Mouse (Mus musculus): Measurements from ENCODE around the gene Cinp. TPM values are rescaled to one million over a fixed set of nuclear protein-coding genes. Genes with fewer than 3 reads are reported as not detected.
"Not testable (repeated sequence)": the region's sequence is repeated elsewhere in the genome, so short reads cannot be mapped to it uniquely, and the experiment has no call there.

Gene Cinp
- total RNA-seq, 1 experiment from 2014 or later, result 27.8 TPM

DNA sequence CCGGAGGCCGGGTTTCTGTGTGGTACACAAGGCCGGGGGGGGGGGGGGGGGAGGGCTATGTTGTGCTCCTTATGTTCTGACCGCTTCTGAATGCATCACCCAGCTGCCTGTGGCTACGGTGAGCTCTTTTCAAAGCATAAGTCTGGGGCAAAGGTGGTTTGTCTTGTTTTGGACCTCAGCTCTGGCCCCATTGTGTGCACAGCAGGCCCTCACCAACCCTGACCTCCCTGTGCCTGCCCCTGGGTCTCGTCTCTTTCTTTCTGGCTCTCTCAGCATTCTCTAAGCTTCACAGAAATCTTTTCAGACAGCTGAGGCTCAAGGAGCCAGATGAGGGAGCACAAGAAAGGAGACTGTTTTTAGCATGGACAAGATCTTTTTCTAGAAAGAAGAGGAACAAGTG, 23.4 kb downstream of the Cinp start:
- ATAC-seq (replicated peaks; ENCODE audit: insufficient number of reproducible peaks, low FRiP score, low TSS enrichment, poor library complexity, severe bottlenecking), result no peak

DNA sequence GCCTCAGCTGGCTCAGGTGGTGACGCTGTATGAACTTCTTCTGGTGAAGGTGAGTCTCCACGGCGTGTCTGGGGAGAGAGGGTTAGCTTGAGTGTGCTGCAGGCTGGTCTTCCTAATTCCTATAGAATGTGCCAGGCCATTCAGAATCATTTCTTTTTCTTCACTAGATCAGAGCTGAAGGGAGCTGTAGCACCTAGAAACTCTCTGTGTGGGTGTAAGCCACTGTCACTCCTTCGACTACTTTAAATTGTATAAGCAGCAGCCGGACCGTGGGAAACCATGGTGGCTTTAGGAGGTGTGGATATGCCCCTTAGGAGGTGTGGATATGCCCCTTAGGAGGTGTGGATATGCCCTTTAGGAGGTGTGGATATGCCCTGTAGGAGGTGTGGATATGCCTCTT, 24.9 kb downstream of the Cinp start:
- ATAC-seq (replicated peaks; ENCODE audit: insufficient number of reproducible peaks, low FRiP score, low TSS enrichment, poor library complexity, severe bottlenecking), result no peak

DNA sequence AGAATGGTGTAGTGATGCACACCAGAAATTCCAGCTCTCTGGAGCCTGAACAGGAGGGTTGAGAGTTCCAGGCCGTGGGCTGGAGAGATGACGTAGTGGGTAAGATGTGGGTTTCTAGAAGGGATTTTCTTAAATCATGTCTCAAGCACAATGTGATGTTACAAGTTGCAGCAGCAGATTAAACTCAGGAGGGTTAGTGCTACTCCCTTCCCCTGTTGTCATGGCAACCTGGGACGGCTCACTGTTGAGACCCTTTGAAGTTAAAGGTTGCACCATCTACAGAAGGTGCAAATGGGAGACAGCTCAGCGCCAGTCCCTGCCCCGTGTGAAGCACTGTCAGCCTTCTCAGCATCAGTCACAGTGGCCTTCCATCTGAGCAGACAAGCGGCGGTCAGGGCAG, 27.7 kb downstream of the Cinp start:
- ATAC-seq (replicated peaks; ENCODE audit: insufficient number of reproducible peaks, low FRiP score, low TSS enrichment, poor library complexity, severe bottlenecking), result no peak

DNA sequence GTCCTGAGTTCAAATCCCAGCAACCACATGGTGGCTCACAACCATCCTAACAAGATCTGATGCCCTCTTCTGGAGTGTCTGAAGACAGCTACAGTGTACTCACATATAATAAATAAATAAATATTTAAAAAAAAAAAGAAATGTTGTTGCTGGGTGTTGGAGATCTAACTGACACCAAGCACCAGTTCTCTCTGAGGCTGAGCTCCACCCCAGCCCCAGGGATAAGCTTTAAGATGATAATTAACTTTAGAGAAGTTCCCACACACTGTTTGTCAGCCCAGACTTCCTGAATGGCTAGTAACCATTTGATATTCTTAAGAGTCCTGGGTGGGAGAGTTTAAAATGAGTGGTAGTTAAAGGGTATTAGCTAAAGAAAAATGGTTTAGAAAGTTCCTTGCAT, 28.7 kb downstream of the Cinp start:
- no peak for ATAC-seq (replicated peaks; ENCODE audit: insufficient number of reproducible peaks, low FRiP score, low TSS enrichment, poor library complexity, severe bottlenecking)

DNA sequence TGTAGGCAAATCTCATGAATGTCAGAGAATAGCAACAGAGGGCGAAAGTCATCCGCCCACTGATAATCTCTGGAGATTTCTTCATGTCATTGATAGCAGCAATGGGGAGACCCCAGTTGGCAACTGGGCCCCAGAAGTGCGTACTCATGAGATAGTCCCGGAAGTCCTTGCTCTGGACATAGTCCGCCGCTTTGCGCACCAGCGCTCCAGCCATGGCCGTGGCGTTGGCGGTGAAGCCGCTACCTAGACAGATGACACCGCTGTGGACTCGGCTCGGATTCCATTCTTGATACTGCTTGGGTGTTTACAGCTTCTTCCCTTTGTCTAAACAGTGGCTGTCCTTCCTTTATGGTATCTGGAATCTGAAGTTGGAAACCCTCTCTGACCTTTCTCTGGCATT, 30.3 kb downstream of the Cinp start:
- not testable (repeated sequence) for ATAC-seq (replicated peaks; ENCODE audit: insufficient number of reproducible peaks, low FRiP score, low TSS enrichment, poor library complexity, severe bottlenecking)

DNA sequence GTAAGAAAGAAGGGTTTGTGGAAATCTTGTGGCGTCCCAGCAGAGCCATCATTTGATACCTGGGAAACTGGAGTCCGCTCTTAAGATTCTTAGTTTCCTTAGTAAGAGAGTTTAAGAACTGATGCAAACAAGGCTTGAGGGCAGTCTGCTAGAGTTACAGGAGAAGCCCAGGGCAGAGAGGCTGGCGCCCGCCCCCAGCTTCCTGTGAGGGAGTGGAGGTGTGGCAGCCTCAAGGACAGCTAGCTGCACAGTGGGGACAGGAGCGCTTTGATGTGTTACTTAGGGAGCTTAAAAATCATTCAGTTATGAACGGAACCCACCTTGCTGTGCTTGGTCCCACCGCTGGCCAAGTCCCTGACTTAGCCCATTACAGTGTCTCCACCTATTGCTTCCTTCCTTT, 31.7 kb downstream of the Cinp start:
- no peak for ATAC-seq (replicated peaks; ENCODE audit: insufficient number of reproducible peaks, low FRiP score, low TSS enrichment, poor library complexity, severe bottlenecking)

DNA sequence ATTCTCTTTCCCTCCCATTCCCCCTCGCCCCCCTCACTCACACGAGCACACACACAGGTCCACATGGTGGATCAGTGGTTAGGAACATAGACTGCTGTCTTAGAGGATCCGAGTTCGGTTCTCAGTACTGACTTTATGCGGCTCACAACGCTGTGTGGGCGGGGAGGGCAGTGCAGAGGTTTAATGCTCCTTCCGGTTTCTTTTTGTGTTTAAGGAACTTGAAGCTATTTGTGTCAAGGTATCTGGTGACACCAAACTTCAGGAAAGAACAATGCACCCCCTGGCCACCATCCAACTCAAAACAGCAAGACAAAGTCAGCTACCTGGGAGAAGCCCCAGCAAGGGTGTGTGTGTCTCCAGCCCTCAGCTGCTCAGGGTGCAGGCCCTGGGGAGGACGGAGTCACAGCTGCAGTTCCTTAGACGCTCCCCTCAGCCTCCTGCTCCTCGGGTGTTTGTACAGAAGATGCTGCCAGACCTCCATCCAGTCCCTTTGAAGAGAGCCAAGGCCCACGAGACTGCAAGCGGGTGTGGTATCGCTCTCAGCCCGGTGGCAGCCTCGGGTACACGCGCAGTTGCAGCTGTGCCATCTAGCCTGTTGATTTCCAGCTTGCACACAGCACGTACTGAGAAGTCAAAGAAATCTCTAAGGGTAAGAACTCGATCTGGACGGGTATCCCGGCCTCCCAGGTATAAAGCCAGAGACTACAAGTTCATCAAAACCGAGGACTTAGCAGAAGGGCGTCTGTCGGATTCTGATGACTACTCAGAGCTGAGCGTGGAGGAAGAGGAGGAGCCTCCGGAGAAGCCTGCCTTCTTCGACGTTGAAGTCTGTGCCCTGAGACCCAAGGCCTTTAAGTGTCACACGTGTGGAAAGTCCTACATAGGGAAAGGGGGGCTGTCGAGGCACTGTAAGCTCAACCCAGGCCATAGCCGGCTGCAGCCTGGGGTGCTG, 33.9 kb downstream of the Cinp start:
- ATAC-seq (replicated peaks; ENCODE audit: insufficient number of reproducible peaks, low FRiP score, low TSS enrichment, poor library complexity, severe bottlenecking), result peak; percentile 24

DNA sequence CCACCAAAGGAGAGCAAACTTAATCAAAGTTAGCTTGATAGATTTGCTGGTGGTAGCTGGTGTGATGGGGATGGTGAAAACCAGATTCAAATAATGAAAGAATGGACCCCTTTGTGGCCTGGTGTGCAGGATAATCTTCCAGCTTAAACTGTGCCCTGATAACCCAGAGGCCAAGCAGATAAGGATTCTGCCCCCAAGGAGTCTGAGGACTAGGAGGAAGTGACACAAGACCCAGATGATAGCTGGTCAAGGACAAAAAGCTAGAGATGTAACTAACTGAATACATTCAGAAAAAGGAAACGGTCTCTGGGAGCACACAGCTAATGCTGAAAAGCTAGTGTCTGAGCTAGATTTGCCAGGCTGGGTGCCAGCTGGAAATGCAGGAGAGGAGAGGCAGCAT, 37.0 kb downstream of the Cinp start:
- no peak for ATAC-seq (replicated peaks; ENCODE audit: insufficient number of reproducible peaks, low FRiP score, low TSS enrichment, poor library complexity, severe bottlenecking)

DNA sequence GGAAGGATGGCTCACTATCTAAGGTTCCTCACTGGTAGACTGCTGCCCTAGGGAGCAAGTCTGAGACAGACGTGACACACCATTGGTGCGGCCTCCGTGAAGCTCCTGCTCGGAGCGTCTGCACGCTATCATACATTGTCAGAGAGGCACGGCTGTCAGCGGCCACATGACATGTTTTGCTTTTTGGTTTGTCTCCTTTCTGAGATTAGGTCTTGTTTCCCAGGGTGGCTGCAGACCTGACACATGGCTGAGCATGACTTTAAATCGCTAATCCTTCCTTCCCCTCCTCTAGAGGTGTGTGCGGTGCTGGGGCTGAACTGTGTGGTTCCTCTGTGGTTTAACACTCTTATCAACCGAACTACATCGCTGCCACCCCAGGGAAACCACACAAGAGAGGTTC, 37.5 kb downstream of the Cinp start:
- ATAC-seq (replicated peaks; ENCODE audit: insufficient number of reproducible peaks, low FRiP score, low TSS enrichment, poor library complexity, severe bottlenecking), result 0 out of 2 replicates have a peak, but pooled peaks have one; percentile 2

DNA sequence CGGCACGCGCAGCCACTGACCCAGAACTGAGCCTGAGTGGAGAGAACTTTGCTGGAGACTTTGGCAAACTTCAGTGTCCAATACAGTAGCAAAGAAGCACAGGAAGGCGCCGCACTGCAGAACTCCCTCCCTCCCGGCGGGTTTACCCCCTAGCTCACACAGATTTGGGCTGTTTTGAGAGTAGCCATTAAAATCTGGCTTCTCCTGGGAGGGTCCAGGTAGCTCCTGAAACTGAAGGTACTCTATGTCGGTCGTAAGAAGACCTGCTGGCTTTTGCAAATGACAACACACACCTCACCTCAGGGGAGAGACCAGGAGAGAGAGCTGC, 38.1 kb downstream of the Cinp start:
- no peak for ATAC-seq (replicated peaks; ENCODE audit: insufficient number of reproducible peaks, low FRiP score, low TSS enrichment, poor library complexity, severe bottlenecking)

DNA sequence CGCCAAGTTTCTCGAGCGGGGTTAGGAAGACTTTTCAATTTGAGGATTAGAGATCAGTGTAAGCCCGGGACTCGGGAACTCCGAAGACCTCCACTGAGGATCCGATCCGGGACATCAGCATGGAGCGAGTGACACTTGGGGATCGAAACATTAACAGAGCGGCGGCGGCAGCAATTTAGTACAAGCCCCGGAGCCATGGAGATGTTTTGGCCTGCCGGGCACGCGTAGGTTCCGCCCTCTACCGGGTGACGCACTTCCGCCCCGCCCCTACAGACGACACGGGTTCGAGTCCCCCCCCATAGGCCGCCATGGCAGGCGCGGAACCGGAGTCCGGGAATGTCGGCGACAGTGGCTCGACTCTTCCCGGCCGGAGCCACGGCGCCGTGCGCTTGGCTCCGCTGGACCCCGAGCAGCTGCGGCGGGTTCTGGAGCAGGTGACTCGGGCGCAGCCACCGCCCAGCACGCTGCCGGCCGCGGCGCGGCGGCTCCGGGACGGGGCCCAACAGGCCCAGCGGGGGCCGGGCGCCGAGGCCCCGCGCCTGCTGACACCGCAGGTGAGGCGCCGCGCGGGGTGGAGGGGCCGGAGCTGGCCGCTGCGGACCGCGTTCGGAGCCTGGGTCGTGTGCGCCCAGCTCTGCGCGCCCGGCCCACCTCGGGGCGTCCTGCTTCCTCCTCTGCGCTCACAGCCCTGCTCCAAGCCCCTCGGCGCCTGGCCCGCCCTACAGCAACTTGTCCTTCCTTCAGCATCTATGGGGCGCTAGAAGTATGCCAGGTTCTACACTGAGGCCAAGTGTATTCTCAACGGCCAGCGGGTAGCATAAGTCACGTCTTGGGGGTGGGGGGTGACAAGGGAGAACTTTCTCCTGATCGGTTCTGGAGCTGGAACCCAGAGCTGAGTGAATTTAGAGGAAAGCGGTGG, 38.7 kb downstream of the Cinp start, which contains the start of gene Zfp839:
Gene Zfp839 (plus strand): TSS at position 244 of the 919 bp plus-strand sequence.
- ATAC-seq (replicated peaks; ENCODE audit: insufficient number of reproducible peaks, low FRiP score, low TSS enrichment, poor library complexity, severe bottlenecking), result peak; percentile 55

DNA sequence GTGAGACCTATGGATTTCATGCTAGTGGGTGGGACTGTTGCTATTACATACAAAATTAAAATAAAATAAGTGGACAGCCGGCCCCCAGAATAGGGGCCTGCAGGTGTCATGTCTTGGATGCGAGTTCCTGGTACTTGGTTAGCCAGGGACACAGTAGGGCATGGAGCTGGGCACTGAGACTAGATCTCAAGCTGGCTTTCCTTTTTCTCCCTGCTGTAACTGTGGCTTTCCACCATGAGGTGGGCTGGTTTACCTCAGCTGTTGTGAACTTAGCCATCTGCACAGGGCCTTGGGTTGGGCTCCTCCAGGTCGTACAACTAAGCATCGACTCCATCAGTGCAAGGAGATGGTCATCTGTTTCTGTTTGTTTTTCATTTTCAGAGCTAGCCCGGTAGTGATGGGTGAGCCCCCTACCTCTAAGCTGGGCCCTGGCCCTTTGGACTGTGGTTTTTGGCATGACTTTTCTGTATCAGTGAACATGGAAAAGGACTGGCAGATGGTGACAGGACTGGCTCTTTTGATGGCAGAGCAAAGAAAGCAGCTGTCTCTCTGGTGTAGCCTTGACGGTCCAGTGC, 42.7 kb downstream of the Cinp start:
- no peak for ATAC-seq (replicated peaks; ENCODE audit: insufficient number of reproducible peaks, low FRiP score, low TSS enrichment, poor library complexity, severe bottlenecking)

DNA sequence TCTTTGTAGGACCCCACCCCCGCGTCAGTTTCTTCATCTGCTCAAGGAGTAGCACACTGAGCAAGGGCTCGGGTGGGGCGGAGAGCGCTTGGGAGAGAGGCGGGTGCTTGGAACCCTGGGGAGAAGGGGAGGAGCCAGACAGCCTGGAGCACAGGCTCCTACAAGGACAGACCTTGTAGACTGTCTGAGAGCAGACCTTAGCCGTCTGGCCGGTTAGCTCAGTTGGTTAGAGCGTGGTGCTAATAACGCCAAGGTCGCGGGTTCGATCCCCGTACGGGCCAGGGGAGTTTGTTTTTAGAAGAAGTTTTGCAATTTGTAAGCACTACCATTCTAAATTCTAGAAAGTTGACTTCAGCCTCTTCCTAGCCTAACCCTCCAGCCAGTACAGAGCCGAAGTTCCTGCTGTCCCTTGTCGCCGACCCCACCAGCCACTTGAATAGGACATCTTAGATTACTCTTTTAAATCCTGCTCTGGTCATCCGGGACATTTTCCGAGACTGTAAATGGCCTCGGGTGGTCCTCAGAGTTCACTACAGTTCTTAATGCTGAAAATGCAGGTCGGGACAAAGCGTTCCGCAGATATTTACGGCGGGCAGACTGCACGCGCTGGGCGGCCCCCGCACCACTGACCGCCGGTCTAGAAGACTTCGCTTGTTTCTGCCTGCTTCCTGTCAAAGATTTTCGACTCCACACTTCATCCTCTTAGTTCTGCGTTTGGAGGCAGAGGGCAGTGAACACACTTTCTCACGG, 43.6 kb downstream of the Cinp start:
- peak; percentile 71 for ATAC-seq (replicated peaks; ENCODE audit: insufficient number of reproducible peaks, low FRiP score, low TSS enrichment, poor library complexity, severe bottlenecking)

DNA sequence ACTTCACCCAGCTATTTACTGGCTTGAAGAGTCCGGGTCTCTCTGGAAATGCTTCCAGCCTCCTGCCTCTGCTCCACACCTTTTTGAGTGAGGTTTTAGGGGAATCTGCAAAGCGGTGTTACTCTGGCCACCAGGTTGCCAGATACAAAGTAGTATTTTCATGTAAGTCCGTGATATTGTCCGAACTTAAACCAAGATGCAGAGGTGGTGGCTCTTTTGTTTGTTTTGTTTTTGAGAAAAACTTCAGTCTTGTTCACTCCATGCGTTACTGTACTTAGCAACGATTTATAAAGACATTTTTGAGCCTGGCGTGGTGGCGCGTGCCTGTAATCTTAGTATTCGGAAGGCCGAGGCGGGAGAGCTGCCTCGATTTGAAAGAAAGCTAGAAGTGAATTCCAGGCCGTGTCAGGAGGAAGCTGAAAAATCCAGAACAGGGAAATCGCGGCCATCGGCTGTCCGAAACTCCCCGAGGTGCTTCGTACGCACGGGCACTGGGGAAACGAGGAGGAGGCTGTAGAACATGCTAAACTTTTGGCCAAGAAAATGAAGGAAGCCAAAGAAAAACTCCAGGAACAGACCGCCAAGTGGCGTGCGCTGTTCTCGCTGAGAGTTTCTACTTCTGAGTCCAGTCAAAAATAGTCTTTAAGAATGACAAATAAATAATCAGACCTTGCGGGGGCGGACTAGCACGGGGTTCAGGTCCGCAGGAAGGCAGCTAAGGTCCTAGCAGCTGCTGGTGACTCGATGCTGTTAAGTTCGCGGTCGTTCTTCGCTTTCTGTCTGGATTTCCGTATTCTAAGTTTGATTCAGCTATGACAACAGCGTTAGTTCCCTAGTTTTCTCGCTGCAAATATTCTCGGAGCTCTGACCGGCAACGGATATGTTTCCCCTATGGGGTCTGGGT, 44.5 kb downstream of the Cinp start:
- ATAC-seq (replicated peaks; ENCODE audit: insufficient number of reproducible peaks, low FRiP score, low TSS enrichment, poor library complexity, severe bottlenecking), result no peak

DNA sequence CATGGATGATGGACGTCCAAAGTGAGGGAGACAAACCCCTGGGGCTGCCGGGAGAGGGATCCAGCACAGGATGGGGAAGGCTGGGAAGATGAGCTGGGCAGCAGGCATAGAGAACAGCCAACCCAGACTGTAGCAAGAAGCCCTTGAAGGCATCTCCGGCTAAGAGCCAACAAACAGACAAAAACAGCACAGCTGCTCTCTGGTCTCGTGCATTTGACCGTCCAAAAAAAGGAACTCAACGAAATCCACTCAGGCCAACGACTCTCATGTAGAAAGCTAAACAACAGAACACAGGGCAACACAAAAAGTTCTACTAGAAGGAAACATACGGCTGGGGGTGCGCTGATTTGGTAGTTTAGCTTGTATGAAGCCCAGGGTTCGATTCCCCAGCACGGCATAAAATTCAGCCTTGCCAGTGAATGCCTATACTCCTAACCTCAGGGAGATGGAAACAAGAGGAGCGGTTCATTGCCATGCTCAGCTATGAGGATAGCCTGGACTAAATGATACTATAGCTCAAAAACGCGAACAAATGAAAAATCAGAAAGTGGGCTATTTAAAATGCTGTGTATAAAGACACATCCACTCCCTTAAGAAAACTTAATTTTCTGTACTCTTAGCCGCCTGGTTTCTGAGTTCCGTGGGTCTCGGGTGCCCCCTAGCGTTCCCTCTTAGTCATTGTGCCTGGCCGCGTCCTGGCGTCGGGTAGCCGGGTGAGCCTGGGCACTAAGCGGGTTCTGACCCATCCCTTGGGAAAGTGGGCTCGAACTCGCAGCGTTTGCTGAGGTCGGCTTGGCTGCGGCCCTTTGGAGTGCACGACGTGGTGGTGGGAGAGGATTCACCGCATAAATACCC, 45.5 kb downstream of the Cinp start:
- peak; percentile 64 for ATAC-seq (replicated peaks; ENCODE audit: insufficient number of reproducible peaks, low FRiP score, low TSS enrichment, poor library complexity, severe bottlenecking)

DNA sequence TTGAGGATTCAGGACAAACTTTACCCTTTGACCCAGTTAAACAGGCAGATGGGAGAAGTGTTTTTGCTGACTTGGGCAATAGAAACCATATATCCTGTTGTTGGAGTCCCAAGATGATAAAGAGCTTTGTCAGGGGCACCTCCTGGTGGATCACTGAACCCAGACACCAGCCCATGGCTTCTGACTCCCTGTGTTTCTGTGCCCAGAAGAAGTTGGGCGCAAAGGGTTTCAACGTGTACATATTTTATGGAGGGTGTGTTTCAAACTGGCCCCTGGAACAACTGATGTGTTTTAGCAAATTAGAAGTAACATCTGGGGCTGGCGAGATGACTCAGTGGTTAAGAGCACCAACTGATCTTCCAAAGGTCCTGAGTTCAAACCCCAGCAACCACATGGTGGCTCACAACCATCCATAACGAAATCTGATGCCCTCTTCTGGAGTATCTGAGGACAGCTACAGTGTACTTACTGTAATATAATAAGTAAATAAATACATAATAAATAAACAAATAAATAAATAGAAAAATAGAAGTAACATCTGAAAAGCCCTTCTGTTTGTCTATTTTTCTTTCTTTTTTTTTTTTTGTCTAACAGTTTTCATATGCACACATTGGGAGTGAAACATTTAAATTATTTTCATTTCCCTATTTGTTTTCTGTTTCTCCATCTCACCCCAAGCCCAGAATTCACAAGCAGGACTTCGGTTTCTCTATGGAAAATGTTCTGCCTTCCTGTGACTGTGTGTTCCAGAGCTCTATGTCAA, 47.0 kb downstream of the Cinp start:
- ATAC-seq (replicated peaks; ENCODE audit: insufficient number of reproducible peaks, low FRiP score, low TSS enrichment, poor library complexity, severe bottlenecking), result no peak
